Mouse (Mus musculus): ENCODE results near the gene Mtrr. TPM values are rescaled to one million over a fixed set of nuclear protein-coding genes. Genes with fewer than 3 reads are reported as not detected.
A peak's percentile ranks its signal among the peaks of the same experiment; 100 is the strongest.

Gene Mtrr
- polyA plus RNA-seq, 1 experiment: 28.3 TPM

DNA sequence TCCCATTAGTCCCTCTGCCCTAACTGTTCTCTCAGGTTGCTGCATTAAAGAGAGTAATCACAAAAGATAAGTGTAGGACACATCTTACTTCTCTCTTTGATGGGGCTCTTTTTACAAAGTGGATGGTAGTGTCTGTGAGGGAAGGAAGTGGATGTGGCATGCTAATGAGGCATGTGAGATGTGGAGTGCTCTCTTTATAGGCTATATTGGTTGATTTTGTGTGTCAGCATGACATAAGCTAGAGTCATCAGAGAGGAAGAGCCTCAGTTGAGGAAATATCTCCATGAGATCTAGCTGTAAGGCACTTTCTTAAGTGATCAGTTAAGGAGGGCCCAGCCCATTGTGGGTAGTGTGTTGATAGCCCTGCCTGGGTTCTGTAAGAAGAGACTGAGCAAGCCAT is 6.4 kb upstream of the Mtrr start:
- Histone ChIP-seq H3K36me3 (ENCODE audit: control insufficient read depth, insufficient read depth, low read length, poor library complexity, severe bottlenecking) (peaks cover 69% of the 10 kb centered on the region), H3K27ac (ENCODE audit: insufficient read depth, low read length) (no peak overlapping the region), H3K27me3 (ENCODE audit: control insufficient read depth, insufficient read depth, low read length, poor library complexity, severe bottlenecking) (no peaks in the 10 kb centered on the region), H3K4me3 (ENCODE audit: low read depth, low read length) (no peak overlapping the region), H3K9me3 (replicated peaks; ENCODE audit: control insufficient read depth, insufficient read depth, low read length, poor library complexity, severe bottlenecking) (no peaks in the 10 kb centered on the region), H3K9ac (ENCODE audit: low read depth, poor library complexity, severe bottlenecking) (no peak overlapping the region), H3K4me1 (ENCODE audit: control insufficient read depth, insufficient read depth, low read length) (peaks cover 2% of the 10 kb centered on the region)
- TF ChIP-seq EP300 (IDR thresholded peaks at IDR 0.05; ENCODE audit: insufficient read depth, low read depth, low read length) (no peak), CTCF (IDR thresholded peaks at IDR 0.05; ENCODE audit: low read depth, low read length) (no peak), POLR2A (IDR thresholded peaks at IDR 0.05; ENCODE audit: insufficient read depth, low read length) (no peak)

DNA sequence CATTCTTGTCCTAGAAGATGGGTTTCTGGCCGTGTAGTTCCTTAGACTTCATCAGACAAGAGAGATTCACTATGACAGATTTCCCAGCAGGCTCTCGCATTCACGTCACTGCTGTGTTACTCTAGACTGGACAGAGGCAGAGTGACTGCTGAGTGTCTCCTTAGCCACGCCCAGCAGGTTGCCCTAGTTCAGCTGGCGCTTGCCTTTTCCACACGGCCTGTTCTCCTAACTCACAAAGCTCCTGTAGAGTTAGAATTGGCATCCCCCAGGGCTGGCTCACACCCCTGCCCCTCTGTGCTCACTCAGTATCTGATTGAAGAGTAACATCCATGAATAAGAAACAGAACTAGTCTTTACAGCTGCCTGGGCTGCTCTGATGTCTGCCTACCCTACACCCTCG is 3.5 kb upstream of the Mtrr start:
- Histone ChIP-seq H3K4me3 (ENCODE audit: low read depth, low read length) (no peak overlapping the region), H3K27ac (ENCODE audit: insufficient read depth, low read length) (no peak overlapping the region), H3K9ac (ENCODE audit: low read depth, poor library complexity, severe bottlenecking) (no peak overlapping the region), H3K36me3 (ENCODE audit: control insufficient read depth, insufficient read depth, low read length, poor library complexity, severe bottlenecking) (peaks cover 56% of the 10 kb centered on the region), H3K4me1 (ENCODE audit: control insufficient read depth, insufficient read depth, low read length) (peaks cover 2% of the 10 kb centered on the region), H3K27me3 (ENCODE audit: control insufficient read depth, insufficient read depth, low read length, poor library complexity, severe bottlenecking) (no peaks in the 10 kb centered on the region), H3K9me3 (replicated peaks; ENCODE audit: control insufficient read depth, insufficient read depth, low read length, poor library complexity, severe bottlenecking) (no peaks in the 10 kb centered on the region)
- TF ChIP-seq POLR2A (IDR thresholded peaks at IDR 0.05; ENCODE audit: insufficient read depth, low read length): no peak
- TF ChIP-seq EP300 (IDR thresholded peaks at IDR 0.05; ENCODE audit: insufficient read depth, low read depth, low read length): no peak
- no peak for TF ChIP-seq CTCF (IDR thresholded peaks at IDR 0.05; ENCODE audit: low read depth, low read length)

DNA sequence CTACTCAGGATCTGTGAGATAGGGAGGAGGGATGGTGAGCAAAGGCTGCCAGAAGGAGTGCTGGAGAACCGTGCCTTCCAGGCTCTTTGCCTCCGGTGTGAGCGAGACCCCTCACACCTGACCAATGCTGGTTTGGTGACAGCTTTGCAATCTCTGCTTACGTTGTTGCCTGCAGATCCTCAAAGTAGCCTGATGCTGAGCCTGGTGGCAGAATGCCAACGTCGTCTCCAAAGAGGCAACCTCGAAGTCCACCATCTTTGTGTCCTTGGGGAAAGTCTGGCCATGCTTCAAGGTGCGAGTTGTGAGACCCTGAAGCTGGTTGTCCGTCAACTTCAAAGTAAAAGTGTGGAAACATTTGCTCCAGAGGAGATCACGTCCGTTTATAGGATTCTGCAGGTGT is 2.0 kb upstream of the Mtrr start:
- peaks cover 48% of the 10 kb centered on the region for H3K36me3 ChIP-seq (ENCODE audit: control insufficient read depth, insufficient read depth, low read length, poor library complexity, severe bottlenecking)
- TF ChIP-seq EP300 (IDR thresholded peaks at IDR 0.05; ENCODE audit: insufficient read depth, low read depth, low read length) (no peak), CTCF (IDR thresholded peaks at IDR 0.05; ENCODE audit: low read depth, low read length) (no peak), POLR2A (IDR thresholded peaks at IDR 0.05; ENCODE audit: insufficient read depth, low read length) (no peak)
- no peaks in the 10 kb centered on the region for H3K9me3 ChIP-seq (replicated peaks; ENCODE audit: control insufficient read depth, insufficient read depth, low read length, poor library complexity, severe bottlenecking)
- peaks cover 2% of the 10 kb centered on the region for H3K4me1 ChIP-seq (ENCODE audit: control insufficient read depth, insufficient read depth, low read length)
- H3K4me3 ChIP-seq (ENCODE audit: low read depth, low read length): no peak overlapping the region
- H3K9ac ChIP-seq (ENCODE audit: low read depth, poor library complexity, severe bottlenecking): no peak overlapping the region
- no peak overlapping the region for H3K27ac ChIP-seq (ENCODE audit: insufficient read depth, low read length)
- no peaks in the 10 kb centered on the region for H3K27me3 ChIP-seq (ENCODE audit: control insufficient read depth, insufficient read depth, low read length, poor library complexity, severe bottlenecking)

DNA sequence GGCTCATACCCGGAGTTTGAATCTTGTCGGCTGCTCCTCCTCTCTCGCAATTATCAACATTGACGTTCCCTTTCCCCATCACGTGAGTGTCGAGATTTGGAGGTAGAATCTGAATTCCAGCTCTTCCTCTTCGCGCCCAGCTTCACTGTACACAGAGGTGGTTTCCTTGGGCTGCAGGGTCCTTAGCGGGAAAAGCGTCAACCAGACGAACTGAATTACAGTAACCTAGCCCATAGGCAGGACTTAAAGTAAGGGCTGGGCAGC is 500 bp upstream of the Mtrr start:
- H3K9me3 ChIP-seq (replicated peaks; ENCODE audit: control insufficient read depth, insufficient read depth, low read length, poor library complexity, severe bottlenecking): no peaks in the 10 kb centered on the region
- H3K36me3 ChIP-seq (ENCODE audit: control insufficient read depth, insufficient read depth, low read length, poor library complexity, severe bottlenecking): peaks cover 44% of the 10 kb centered on the region
- H3K27me3 ChIP-seq (ENCODE audit: control insufficient read depth, insufficient read depth, low read length, poor library complexity, severe bottlenecking): no peaks in the 10 kb centered on the region
- H3K4me1 ChIP-seq (ENCODE audit: control insufficient read depth, insufficient read depth, low read length): peaks cover 2% of the 10 kb centered on the region
- H3K4me3 ChIP-seq (ENCODE audit: low read depth, low read length): peak overlapping the region; percentile 85
- peak overlapping the region; percentile 69 for H3K9ac ChIP-seq (ENCODE audit: low read depth, poor library complexity, severe bottlenecking)
- H3K27ac ChIP-seq (ENCODE audit: insufficient read depth, low read length): no peak overlapping the region
- no peak for TF ChIP-seq CTCF (IDR thresholded peaks at IDR 0.05; ENCODE audit: low read depth, low read length)
- TF ChIP-seq EP300 (IDR thresholded peaks at IDR 0.05; ENCODE audit: insufficient read depth, low read depth, low read length): no peak
- TF ChIP-seq POLR2A (IDR thresholded peaks at IDR 0.05; ENCODE audit: insufficient read depth, low read length): no peak

DNA sequence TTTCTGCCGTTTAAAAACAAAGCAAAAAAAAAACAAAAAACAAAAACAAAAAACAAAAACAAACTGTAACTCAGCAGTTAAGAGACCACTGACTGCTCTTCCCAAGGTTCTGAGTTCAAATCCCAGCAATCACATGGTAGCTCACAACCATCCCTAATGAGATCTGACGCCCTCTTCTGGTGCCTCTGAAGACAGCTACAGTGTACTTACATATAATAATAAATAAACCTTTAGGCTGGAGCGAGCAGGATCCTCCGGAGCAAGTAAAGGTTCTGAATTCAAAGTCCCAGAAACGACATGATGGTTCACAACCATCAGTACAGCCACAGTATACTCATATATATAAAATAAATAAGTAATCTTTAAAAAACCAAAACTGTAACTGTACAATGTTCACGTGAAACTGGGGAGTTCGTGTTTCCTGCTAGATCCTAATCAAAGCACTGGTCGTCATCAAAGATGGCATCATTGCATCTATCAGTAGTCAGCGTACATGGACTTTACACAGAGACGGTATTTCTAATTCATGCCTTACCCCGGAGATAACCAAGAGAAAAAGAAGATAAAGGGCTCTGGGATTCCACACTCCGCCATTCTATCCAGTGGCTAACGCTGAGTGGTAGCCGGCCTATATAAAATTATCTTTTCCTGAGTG is 736 bp downstream of the Mtrr start:
- Histone ChIP-seq H3K4me1 (ENCODE audit: control insufficient read depth, insufficient read depth, low read length) (peaks cover 2% of the 10 kb centered on the region), H3K4me3 (ENCODE audit: low read depth, low read length) (peak overlapping the region; percentile 95), H3K9ac (ENCODE audit: low read depth, poor library complexity, severe bottlenecking) (peak overlapping the region; percentile 86), H3K9me3 (replicated peaks; ENCODE audit: control insufficient read depth, insufficient read depth, low read length, poor library complexity, severe bottlenecking) (no peaks in the 10 kb centered on the region), H3K36me3 (ENCODE audit: control insufficient read depth, insufficient read depth, low read length, poor library complexity, severe bottlenecking) (peaks cover 50% of the 10 kb centered on the region), H3K27ac (ENCODE audit: insufficient read depth, low read length) (peak overlapping the region; percentile 16; the same call in 1 of the 2 replicates), H3K27me3 (ENCODE audit: control insufficient read depth, insufficient read depth, low read length, poor library complexity, severe bottlenecking) (no peaks in the 10 kb centered on the region)
- no peak for TF ChIP-seq EP300 (IDR thresholded peaks at IDR 0.05; ENCODE audit: insufficient read depth, low read depth, low read length)
- TF ChIP-seq POLR2A (IDR thresholded peaks at IDR 0.05; ENCODE audit: insufficient read depth, low read length): no peak
- TF ChIP-seq CTCF (IDR thresholded peaks at IDR 0.05; ENCODE audit: low read depth, low read length): no peak

DNA sequence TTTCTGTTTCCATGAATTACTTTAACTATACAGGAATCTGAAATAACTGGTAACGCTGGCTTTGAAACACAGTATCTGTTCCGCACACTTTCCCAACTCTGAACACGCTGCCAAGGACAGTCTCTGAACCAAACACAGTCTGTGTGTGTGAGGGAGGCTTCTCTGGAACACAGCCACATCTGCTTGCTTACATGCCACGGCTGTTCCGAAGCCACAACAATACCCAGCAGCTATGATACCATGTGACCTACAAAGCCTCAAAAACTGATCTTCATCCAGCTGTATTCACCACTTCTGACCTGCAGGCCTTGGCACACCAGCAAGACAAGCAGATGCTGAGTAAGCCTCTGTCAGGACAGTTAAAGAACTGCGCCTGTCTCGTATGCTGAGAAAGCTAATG is 4.0 kb downstream of the Mtrr start:
- Histone ChIP-seq H3K36me3 (ENCODE audit: control insufficient read depth, insufficient read depth, low read length, poor library complexity, severe bottlenecking) (peaks cover 33% of the 10 kb centered on the region), H3K9me3 (replicated peaks; ENCODE audit: control insufficient read depth, insufficient read depth, low read length, poor library complexity, severe bottlenecking) (no peaks in the 10 kb centered on the region), H3K9ac (ENCODE audit: low read depth, poor library complexity, severe bottlenecking) (no peak overlapping the region), H3K4me1 (ENCODE audit: control insufficient read depth, insufficient read depth, low read length) (no peaks in the 10 kb centered on the region), H3K27me3 (ENCODE audit: control insufficient read depth, insufficient read depth, low read length, poor library complexity, severe bottlenecking) (no peaks in the 10 kb centered on the region), H3K4me3 (ENCODE audit: low read depth, low read length) (no peak overlapping the region), H3K27ac (ENCODE audit: insufficient read depth, low read length) (no peak overlapping the region)
- TF ChIP-seq EP300 (IDR thresholded peaks at IDR 0.05; ENCODE audit: insufficient read depth, low read depth, low read length): no peak
- TF ChIP-seq POLR2A (IDR thresholded peaks at IDR 0.05; ENCODE audit: insufficient read depth, low read length): no peak
- no peak for TF ChIP-seq CTCF (IDR thresholded peaks at IDR 0.05; ENCODE audit: low read depth, low read length)
